8 mouse cellular contexts compared by ENCODE assay signal in the genomic region with DNA sequence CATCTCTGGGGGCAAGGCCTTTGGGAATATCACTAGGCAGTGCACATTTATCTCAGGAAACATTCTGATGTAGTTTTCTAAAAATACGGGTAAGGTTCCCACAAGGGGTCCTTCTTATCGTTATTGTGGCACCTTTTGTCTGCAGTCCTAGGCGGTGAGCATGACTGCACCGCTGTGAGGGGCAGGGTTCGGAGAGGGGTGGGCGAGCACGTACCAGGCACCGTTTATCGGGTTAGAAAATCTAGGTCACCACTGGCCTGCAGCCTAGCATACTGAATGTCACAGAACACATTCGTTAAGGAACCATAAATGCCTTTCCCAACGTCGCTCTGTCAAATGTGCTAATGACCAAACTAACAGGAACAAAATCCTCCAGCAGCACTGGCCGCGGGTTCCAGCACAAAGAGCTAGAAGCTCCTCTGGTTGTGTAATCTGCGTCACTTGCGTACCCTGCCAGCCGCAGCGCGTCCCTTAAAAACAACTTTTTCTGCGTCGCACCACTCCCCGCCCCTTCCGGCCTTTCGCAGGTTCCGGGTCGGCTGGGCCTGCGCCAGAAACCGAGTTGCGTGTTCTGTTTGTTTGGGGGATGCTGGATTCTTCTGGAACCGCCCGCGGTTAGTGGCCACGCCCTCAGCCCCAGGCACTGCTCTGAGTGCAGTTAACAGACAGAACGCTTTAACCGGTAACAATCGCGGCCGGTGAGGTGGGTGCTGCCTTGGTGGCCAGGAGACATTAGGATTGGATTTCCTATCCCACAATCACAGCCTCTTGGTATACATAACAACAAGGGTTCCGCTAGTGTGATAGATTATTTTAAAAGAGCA. TPM values are rescaled to one million over a fixed set of nuclear protein-coding genes. Genes with fewer than 3 reads are reported as not detected.
DNase-seq lines count a peak whose midpoint lies in the region; ATAC-seq and TF ChIP-seq lines count a peak whose summit lies in the region.

Gene Lrrc61 (plus strand): TSS at position 517 of the 824 bp plus-strand sequence.

- WGBS in heart, embryonic 13.5 days, result under 1% methylated on average over 39 of the region's 39 CpGs
- 1% methylated on average over 39 of the region's 39 CpGs for WGBS in kidney, postnatal 0 days
- WGBS in liver, adult 2 months, result under 1% methylated on average over 39 of the region's 39 CpGs

- no peaks in the 10 kb centered on the region for H3K79me2 ChIP-seq in liver, adult 2 months (ENCODE audit: control insufficient read depth, insufficient read depth, low read length)

- peak; percentile 60 for TF ChIP-seq POLR2A in liver, adult 2 months (IDR thresholded peaks at IDR 0.05; ENCODE audit: extremely low read depth, insufficient read depth, low read length)

- DNase-seq in CD4-positive helper T cell, adult 2 months (ENCODE audit: low read depth, low spot score), result peak; percentile 98
- DNase-seq in c-Kit-positive CD71-negative TER-119-negative erythroid progenitor cells, embryonic 14.5 days (ENCODE audit: low read depth), result peak; percentile 84
- peak; percentile 86 for DNase-seq in fibroblast of lung, adult 2 months (ENCODE audit: low read depth)
- DNase-seq in kidney, postnatal 0 days (ENCODE audit: low spot score), result peak; percentile 98
- peak; percentile 90 for DNase-seq in liver, adult 2 months (ENCODE audit: extremely low read depth, low read depth, low spot score)
- peak; percentile 86 to 90 for DNase-seq in spleen, postnatal 36 days (ENCODE audit: low spot score in 2 of 2)

- H3K36me3 ChIP-seq in heart, embryonic 13.5 days, result peaks cover 20% of the 10 kb centered on the region
- H3K36me3 ChIP-seq in kidney, postnatal 0 days (ENCODE audit: insufficient read depth, low read length), result peaks cover 3% of the 10 kb centered on the region; the same call in 1 of the 2 replicates
- no peaks in the 10 kb centered on the region for H3K36me3 ChIP-seq in liver, adult 2 months (ENCODE audit: control insufficient read depth, insufficient read depth, low read length)

- peak; percentile 74 for ATAC-seq in heart, embryonic 13.5 days (ENCODE audit: extremely low read depth, insufficient number of reproducible peaks, low FRiP score, low TSS enrichment)
- ATAC-seq in kidney, postnatal 0 days (replicated peaks; ENCODE audit: low FRiP score, low read depth), result peak; percentile 92
- ATAC-seq in monocyte, adult 5-6 weeks (replicated peaks; ENCODE audit: insufficient number of reproducible peaks, low FRiP score, low TSS enrichment, poor library complexity, severe bottlenecking), result peak; percentile 93

- H3K27me3 ChIP-seq in heart, embryonic 13.5 days (replicated peaks), result no peaks in the 10 kb centered on the region
- no peaks in the 10 kb centered on the region for H3K27me3 ChIP-seq in kidney, postnatal 0 days (ENCODE audit: insufficient read depth, low read length)
- no peaks in the 10 kb centered on the region for H3K27me3 ChIP-seq in liver, adult 2 months (ENCODE audit: control insufficient read depth, insufficient read depth, low read length)

- H3K27ac ChIP-seq in heart, embryonic 13.5 days (replicated peaks), result peak within 1 kb of the TSS; percentile 97
- H3K27ac ChIP-seq in kidney, postnatal 0 days, result peak within 1 kb of the TSS; percentile 98
- H3K27ac ChIP-seq in liver, adult 2 months (replicated peaks; ENCODE audit: insufficient read depth, low read depth, low read length), result peak within 1 kb of the TSS; percentile 98

- H3K4me3 ChIP-seq in heart, embryonic 13.5 days, result peak within 1 kb of the TSS; percentile 62
- peak within 1 kb of the TSS; percentile 46 for H3K4me3 ChIP-seq in kidney, postnatal 0 days (replicated peaks; ENCODE audit: low read depth, low read length)
- peak within 1 kb of the TSS; percentile 65 for H3K4me3 ChIP-seq in liver, adult 2 months (ENCODE audit: insufficient read depth, low read depth, low read length)

- no peaks in the 10 kb centered on the region for H3K9me3 ChIP-seq in heart, embryonic 13.5 days
- no peaks in the 10 kb centered on the region for H3K9me3 ChIP-seq in kidney, postnatal 0 days (replicated peaks; ENCODE audit: low read length)

- H3K9ac ChIP-seq in heart, embryonic 13.5 days, result peak within 1 kb of the TSS; percentile 83
- peak within 1 kb of the TSS; percentile 69 for H3K9ac ChIP-seq in kidney, postnatal 0 days (ENCODE audit: low read depth, low read length)
- peak within 1 kb of the TSS; percentile 86 for H3K9ac ChIP-seq in liver, adult 2 months (ENCODE audit: low read depth, low read length)

- peak within 1 kb of the TSS; percentile 81 for H3K4me2 ChIP-seq in heart, embryonic 13.5 days
- H3K4me2 ChIP-seq in kidney, postnatal 0 days (ENCODE audit: low read length), result peak within 1 kb of the TSS; percentile 76

- peaks cover 16% of the 10 kb centered on the region for H3K4me1 ChIP-seq in heart, embryonic 13.5 days
- peaks cover 3% of the 10 kb centered on the region; the same call in 1 of the 2 replicates for H3K4me1 ChIP-seq in kidney, postnatal 0 days (replicated peaks; ENCODE audit: insufficient read depth, low read length)
- H3K4me1 ChIP-seq in liver, adult 2 months (ENCODE audit: control insufficient read depth, insufficient read depth, low read length), result peaks cover 12% of the 10 kb centered on the region

- TF ChIP-seq CTCF in kidney, postnatal 0 days (IDR thresholded peaks at IDR 0.05; ENCODE audit: low read depth), result no peak
- TF ChIP-seq CTCF in liver, adult 2 months (IDR thresholded peaks at IDR 0.05; ENCODE audit: low read depth, low read length), result no peak

RNA-seq across cellular contexts. Expression of gene Lrrc61, which starts in this region (rescaled TPM):
- polyA plus RNA-seq in heart, embryonic 13.5 days (2015; fragmentation: Nextera tagmentation; extraction: Ambion mirVana), result 7.2 and 7.6 TPM in 2 replicates
- polyA plus RNA-seq in kidney, postnatal 0 days (2015; fragmentation: Nextera tagmentation; extraction: Ambion mirVana), result 11.5 and 11.9 TPM in 2 replicates
- 3.2 and 3.3 TPM in 2 replicates for total RNA-seq in liver, adult 2 months (2014; rRNA removed)
- polyA plus RNA-seq in liver, adult 2 months (2012; rRNA removed), result 8.5 and 10.1 TPM in 2 replicates
- 11.2 to 24.6 TPM (median 14.3 TPM) in 3 replicates for total RNA-seq in monocyte, adult 5-6 weeks (2017)

Comparison
In these comparisons a context has a peak if more than half of its experiments do, and no peak if none do; other contexts are left out.
1. Peak in every context shown above with its lines: DNase-seq, ATAC-seq, H3K4me3 ChIP-seq and H3K27ac ChIP-seq.